Mouse (Mus musculus): ENCODE data around the gene Gse1. TPM values are rescaled to one million over a fixed set of nuclear protein-coding genes. Genes with fewer than 3 reads are reported as not detected.

Gene Gse1
- polyA plus RNA-seq, 1 experiment from 2014 or later, result 10.0 TPM

DNA sequence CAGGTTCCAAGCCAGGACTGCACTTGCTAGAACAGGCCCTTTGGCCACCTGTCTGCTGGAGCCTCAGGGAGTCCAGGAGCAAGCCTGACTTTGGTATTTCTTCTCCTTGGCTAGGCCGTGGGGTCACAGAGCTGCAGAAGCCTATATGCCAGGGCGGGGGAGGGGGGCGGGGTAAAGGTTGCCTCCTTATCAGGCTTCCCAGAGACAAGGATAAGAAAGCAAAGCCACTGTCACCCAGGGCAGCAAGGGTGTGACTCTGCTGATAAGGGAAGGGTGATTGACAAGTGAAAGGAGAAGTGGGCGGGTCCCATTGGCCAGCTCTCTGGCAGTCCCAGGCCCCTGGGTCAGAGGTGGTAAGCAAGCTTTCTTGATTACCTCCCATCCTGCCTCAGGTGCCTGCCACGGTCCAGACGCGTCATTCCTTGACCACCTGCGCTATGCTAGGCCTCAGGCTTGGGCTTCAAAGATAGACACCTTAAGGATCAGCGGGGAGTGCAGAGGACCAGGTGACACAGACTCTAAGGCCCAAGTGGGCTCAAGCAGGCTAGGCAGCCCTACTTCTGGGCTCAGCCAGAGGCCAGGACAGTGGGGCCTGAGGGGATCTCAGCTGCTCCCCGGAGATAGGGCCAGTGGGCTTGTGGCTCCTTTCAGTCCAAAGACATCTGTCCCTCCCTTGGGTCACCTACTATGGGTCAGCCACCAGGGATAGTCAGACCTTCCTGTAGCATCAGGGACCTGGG is 247.4 kb downstream of the Gse1 start:
- Histone ChIP-seq H3K4me2 (no peak overlapping the region), H3K36me3 (no peaks in the 10 kb centered on the region), H3K27ac (no peak overlapping the region), H3K9me3 (replicated peaks) (no peaks in the 10 kb centered on the region), H3K27me3 (0 out of 2 replicates have a peak, but pooled peaks cover 6% of the 10 kb centered on the region), H3K4me3 (replicated peaks) (no peak overlapping the region), H3K4me1 (peaks cover 55% of the 10 kb centered on the region), H3K9ac (no peak overlapping the region)
- 88% methylated on average over 10 of the region's 10 CpGs for WGBS
- peak; percentile 61 for ATAC-seq (replicated peaks; ENCODE audit: low FRiP score)

DNA sequence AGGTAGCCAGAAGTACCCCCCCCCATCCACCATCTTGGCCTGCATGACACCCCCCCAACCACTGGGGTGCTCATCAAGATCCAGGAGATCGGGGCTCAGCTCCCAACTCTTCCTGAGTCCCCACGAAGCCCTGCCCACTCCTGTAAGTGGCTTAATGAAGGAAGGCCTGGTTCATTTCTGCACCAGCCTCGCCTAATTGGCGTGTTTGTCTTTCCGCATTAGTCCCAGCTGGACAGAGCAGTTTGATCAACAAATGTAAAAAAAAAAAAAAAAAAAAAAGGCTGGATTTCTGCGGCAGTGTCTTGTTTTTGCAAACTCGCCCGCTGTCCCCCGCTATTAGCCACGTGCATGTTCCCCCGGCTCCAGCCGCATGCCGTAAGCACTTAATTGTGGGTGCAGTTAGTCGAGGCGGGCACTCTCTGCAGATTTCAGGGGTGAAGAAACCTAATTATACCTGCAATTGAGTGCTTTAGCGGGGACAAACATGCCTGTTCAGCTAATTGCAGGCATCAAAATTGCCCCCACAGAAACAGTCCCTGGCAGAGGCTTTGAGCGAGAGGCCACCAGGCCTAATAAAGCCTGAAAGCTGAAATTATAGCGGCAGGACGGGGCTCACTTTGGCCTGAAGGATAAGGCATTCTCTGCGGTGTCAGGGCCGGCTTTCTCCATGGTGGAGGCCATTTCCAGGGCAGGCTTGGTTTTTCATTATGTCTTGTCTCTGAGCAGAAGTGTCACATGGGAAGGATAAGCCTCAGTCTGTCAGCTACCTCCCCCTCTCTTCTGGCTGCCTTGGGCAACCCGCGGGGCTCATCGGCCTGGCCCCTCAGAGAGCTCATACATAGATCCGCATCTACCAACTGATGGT is 248.7 kb downstream of the Gse1 start:
- no peak for ATAC-seq (replicated peaks; ENCODE audit: low FRiP score)
- no peak overlapping the region for H3K27ac ChIP-seq

DNA sequence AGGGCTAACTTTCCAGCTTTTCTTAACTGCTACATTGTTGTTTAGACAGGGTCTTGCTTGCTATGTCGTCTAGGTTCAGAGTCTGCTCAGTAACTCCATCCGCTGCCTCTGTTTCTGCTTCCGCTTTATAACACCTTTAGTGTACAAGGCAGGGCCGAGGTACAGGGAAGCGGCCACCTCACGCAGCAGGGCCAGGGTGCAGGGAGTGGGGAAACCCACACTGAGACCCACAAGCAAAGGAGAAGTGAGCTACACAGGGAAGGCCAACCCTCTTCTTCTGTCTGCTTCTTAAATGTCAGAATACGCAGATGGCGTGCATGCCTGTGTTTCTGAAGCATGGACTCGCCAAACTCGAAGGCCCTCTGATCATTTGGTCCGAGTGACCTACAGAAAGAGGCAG is 250.5 kb downstream of the Gse1 start:
- no peak for ATAC-seq (replicated peaks; ENCODE audit: low FRiP score)
- Histone ChIP-seq H3K9me3 (replicated peaks) (no peaks in the 10 kb centered on the region), H3K4me2 (no peak overlapping the region), H3K9ac (no peak overlapping the region), H3K4me1 (peaks cover 49% of the 10 kb centered on the region), H3K36me3 (no peaks in the 10 kb centered on the region), H3K4me3 (replicated peaks) (no peak overlapping the region), H3K27me3 (peaks cover 11% of the 10 kb centered on the region; the same call in 1 of the 2 replicates), H3K27ac (no peak overlapping the region)
- WGBS, result 86% methylated on average over 11 of the region's 11 CpGs

More for the DNA sequence above, 248.7 kb downstream of the Gse1 start:
- Histone ChIP-seq H3K4me3 (replicated peaks) (no peak overlapping the region), H3K9me3 (replicated peaks) (no peaks in the 10 kb centered on the region), H3K36me3 (no peaks in the 10 kb centered on the region), H3K27me3 (0 out of 2 replicates have a peak, but pooled peaks cover 6% of the 10 kb centered on the region), H3K4me2 (no peak overlapping the region), H3K4me1 (peaks cover 52% of the 10 kb centered on the region), H3K9ac (no peak overlapping the region)
- WGBS, result 52% methylated on average over 25 of the region's 25 CpGs

DNA sequence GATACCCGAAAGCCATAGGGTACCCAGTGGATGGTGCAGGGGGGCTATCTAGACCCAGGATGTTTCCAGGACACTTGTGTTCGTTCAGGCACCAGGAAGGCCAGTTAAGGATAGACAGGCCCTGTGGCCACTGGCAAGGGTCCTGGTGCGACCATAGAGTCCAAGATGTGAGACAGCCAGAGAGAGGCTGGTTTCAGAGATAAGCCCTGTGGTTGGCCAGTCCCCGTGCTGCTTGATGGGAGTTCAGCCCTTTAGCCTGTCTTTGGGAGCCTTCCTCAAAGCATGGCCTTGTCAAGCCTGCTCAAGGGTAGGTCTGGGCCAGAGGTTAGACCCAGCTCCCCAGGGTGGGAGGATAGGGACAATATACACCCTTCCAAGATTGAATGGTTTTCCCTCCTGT is 251.4 kb downstream of the Gse1 start:
- H3K4me2 ChIP-seq, result no peak overlapping the region

DNA sequence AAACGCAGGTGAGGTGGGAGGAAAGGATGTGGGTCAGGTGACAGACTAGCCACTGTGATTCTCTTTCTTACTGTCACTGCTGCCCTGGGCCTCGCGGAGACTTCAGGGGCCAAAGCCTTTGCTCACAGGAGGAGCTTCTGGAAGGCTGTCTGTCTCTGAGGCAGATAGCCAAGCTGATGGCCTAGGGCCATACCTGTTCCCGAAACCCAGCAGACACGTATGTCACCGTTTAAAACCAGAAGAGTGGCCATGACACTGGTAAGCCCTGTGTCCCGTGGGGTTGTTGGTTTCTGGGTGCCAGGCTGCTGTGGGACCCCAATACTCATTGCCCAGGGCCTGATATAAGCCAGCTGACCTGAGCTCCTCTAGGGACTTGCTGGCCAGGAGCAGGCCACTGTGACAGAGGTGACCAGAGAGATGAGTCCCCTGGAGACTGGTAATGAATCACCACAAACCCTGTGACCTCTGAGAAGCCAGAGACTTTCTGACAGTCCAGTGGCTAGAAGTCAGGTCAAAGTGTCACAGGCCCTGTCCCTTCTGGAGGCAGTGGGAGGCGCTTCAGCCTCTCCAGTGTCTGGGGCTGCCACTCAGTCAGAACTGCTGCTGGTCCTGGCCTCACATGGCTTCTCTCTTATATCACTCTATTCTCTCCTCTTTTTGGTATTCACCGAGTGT is 253.9 kb downstream of the Gse1 start:
- peaks cover 51% of the 10 kb centered on the region for H3K4me1 ChIP-seq
- H3K27ac ChIP-seq, result no peak overlapping the region
- ATAC-seq (replicated peaks; ENCODE audit: low FRiP score), result no peak
- H3K9me3 ChIP-seq (replicated peaks), result no peaks in the 10 kb centered on the region
- H3K36me3 ChIP-seq, result no peaks in the 10 kb centered on the region
- peaks cover 20% of the 10 kb centered on the region for H3K27me3 ChIP-seq
- no peak overlapping the region for H3K9ac ChIP-seq
- no peak overlapping the region for H3K4me3 ChIP-seq (replicated peaks)
- no peak overlapping the region for H3K4me2 ChIP-seq
- 56% methylated on average over 9 of the region's 9 CpGs for WGBS

More for the DNA sequence above, 251.4 kb downstream of the Gse1 start:
- ATAC-seq (replicated peaks; ENCODE audit: low FRiP score), result no peak
- 90% methylated on average over 4 of the region's 4 CpGs for WGBS
- H3K4me3 ChIP-seq (replicated peaks), result no peak overlapping the region
- no peak overlapping the region for H3K9ac ChIP-seq
- no peak overlapping the region for H3K27ac ChIP-seq
- no peaks in the 10 kb centered on the region for H3K9me3 ChIP-seq (replicated peaks)
- H3K36me3 ChIP-seq, result no peaks in the 10 kb centered on the region
- H3K27me3 ChIP-seq, result peaks cover 20% of the 10 kb centered on the region
- H3K4me1 ChIP-seq, result peaks cover 49% of the 10 kb centered on the region

DNA sequence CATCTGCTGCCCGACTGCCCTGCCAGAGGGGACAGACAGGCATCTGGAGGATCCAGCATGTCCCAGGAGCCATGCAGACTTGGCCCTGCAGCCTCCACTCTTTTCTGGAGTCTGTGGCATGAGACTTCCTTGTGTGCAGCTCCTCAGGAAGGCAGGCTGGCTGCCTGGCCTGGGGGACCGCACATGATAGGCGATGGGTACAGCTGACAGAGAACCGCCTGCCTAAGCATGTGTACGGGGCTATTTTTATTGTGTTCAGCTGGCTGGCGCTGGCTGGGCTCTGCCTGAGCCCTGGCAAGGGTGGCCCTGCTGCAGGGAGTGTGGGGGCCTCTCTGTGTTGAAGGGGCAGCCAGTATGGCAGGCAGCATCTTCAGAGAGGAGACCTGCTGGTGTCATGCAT is 256.2 kb downstream of the Gse1 start:
- 47% methylated on average over 6 of the region's 6 CpGs for WGBS
- Histone ChIP-seq H3K4me3 (replicated peaks) (no peak overlapping the region), H3K27ac (0 out of 2 replicates have a peak overlapping the region, but pooled peaks have one; percentile 22), H3K4me2 (peak overlapping the region; percentile 9; the same call in 1 of the 2 replicates), H3K36me3 (no peaks in the 10 kb centered on the region), H3K27me3 (peaks cover 20% of the 10 kb centered on the region), H3K9ac (no peak overlapping the region), H3K4me1 (peaks cover 72% of the 10 kb centered on the region), H3K9me3 (replicated peaks) (no peaks in the 10 kb centered on the region)
- no peak for ATAC-seq (replicated peaks; ENCODE audit: low FRiP score)

DNA sequence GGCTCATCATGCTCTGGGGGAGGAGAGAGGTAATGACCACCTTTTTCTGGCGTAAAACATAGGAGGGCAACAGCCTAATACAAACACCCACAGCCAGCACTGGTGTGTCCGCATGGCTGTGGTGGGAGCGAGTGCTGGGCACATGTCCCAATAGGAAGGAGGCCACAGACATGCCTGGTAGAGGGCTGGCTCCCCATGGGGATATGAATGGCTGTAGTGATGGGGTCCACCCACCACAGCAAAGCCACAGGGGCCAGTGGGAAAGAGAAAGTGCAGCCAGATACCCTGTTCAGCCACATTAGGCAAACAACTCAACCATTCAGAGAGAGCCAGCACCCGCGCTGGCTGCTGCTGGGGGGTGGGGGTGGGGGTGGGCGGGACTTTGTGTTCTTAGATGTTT is 256.9 kb downstream of the Gse1 start:
- Histone ChIP-seq H3K4me3 (replicated peaks) (no peak overlapping the region), H3K9me3 (replicated peaks) (no peaks in the 10 kb centered on the region), H3K4me1 (peaks cover 79% of the 10 kb centered on the region), H3K27ac (0 out of 2 replicates have a peak overlapping the region, but pooled peaks have one; percentile 22), H3K27me3 (peaks cover 20% of the 10 kb centered on the region), H3K4me2 (peak overlapping the region; percentile 9; the same call in 1 of the 2 replicates), H3K9ac (no peak overlapping the region), H3K36me3 (no peaks in the 10 kb centered on the region)
- no peak for ATAC-seq (replicated peaks; ENCODE audit: low FRiP score)
- 39% methylated on average over 6 of the region's 6 CpGs for WGBS

DNA sequence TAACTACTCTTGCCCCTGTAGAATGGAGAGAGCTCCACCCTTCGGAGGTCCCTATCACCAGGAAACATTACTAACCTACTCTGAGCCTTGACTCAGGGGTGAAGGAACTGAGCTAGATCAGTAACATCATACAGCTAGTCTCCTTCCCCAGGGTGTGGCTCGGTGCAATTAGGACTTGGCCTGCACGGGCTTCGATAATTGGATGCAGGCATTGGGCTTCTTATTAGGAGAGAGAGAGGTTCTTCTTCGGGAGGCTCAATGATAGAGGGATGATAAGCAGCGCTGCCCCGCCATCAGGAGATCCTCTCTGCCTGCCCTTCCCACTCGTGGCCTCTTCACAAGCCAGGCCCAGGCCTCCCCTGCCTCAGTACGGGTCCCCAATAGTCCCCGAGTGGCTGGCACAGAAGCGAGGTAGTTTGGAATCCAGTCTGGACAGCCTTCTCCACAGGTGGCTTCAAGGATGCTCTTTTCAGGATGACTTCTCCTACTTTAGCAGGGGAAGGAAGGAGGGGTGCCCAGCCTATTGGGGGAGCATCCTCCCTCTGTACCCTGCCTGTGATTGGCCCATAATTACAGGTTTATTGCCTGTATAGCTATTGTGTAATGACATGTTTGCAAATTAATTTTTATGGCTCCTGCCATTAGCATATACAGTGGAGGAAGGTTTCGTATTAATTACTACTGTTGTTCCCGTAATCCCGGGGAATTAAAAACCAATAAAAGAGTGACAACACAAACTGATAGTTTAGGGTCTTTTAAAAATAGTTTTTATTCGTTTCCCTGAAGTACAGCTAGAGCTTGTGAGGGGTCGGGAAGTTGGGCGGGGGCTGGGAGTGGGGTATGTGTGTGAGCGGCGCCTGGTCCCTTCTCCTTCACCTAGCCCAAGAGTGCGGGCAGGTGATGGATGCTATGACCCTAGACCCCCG is 257.6 kb downstream of the Gse1 start:
- 23% methylated on average over 21 of the region's 21 CpGs for WGBS
- H3K4me2 ChIP-seq, result peak overlapping the region; percentile 95
- no peaks in the 10 kb centered on the region for H3K9me3 ChIP-seq (replicated peaks)
- peaks cover 85% of the 10 kb centered on the region for H3K4me1 ChIP-seq
- H3K4me3 ChIP-seq (replicated peaks), result peak overlapping the region; percentile 83
- H3K27ac ChIP-seq, result peak overlapping the region; percentile 95; the same call in 1 of the 2 replicates
- peaks cover 20% of the 10 kb centered on the region for H3K27me3 ChIP-seq
- no peak for ATAC-seq (replicated peaks; ENCODE audit: low FRiP score)
- H3K9ac ChIP-seq, result no peak overlapping the region
- no peaks in the 10 kb centered on the region for H3K36me3 ChIP-seq

DNA sequence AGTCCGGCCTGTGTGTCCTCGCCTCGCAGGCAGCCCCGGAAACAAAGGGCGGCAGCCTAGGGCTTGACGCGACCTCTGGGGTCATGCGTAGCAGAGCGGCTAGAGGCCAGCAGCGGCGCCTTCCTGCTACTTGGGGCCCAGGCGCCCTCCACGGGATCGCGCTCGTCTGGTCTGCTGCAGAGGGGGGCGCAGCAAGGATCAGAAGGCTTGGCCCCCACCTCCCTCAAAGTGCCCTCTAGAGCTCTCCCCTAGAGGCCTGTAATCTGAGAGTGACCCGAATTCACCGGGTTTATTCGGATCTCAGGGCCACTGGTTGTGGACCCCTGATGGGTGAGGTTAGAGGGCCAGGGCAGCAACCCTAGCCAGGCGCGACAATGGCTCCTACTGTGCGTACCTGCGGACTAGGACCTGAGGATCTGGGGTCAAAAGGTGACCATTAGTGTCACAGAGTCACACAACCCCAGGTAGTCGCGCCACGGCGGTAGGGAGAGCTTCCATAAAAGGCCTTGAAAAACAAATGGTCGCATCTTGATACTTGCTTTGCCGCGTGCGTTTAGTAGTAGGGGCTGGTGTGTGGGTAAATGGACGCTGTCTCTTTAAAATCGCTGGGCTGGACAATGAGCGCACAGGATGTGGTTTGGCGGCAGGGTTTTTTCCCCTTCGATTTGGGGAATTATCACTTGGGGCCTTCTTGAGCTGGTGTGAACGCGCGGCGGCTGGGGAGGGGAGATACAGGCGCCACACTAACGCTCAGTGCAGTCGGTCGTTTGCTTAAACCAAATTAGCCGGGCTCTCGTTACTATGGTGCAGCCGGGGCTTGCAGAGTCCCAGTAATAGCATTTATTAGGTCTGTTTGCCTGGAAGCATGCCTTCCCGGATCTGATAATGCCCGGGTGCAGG is 258.5 kb downstream of the Gse1 start:
- peaks cover 86% of the 10 kb centered on the region for H3K4me1 ChIP-seq
- H3K9ac ChIP-seq, result peak overlapping the region; percentile 80
- peak overlapping the region; percentile 83 for H3K4me3 ChIP-seq (replicated peaks)
- peaks cover 20% of the 10 kb centered on the region for H3K27me3 ChIP-seq
- H3K27ac ChIP-seq, result peak overlapping the region; percentile 95
- peak overlapping the region; percentile 95 for H3K4me2 ChIP-seq
- ATAC-seq (replicated peaks; ENCODE audit: low FRiP score), result peak; percentile 33
- H3K36me3 ChIP-seq, result no peaks in the 10 kb centered on the region
- WGBS, result 1% methylated on average over 48 of the region's 50 CpGs
- no peaks in the 10 kb centered on the region for H3K9me3 ChIP-seq (replicated peaks)

DNA sequence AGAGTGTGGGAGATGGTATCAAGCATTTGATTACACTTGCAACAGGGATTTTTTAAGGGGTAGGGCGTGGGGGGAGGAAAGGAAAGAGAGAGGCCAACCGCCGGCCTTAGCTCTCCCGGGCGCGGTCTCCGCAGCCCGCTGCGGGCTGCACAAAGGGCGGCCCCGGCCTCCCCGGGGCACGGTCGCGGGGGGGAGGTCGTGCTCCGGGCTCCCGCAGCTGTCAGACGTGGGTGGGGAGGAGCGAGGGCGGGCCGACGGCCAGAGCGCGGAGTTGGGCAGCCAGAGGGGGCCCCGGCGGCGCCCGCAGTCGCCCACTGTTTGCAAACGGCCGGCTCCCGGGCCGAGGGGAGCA is 259.1 kb downstream of the Gse1 start:
- ATAC-seq (replicated peaks; ENCODE audit: low FRiP score), result peak; percentile 44
- Histone ChIP-seq H3K27ac (peak overlapping the region; percentile 95), H3K4me1 (peaks cover 87% of the 10 kb centered on the region), H3K9ac (peak overlapping the region; percentile 80), H3K27me3 (peaks cover 20% of the 10 kb centered on the region), H3K36me3 (no peaks in the 10 kb centered on the region), H3K9me3 (replicated peaks) (no peaks in the 10 kb centered on the region), H3K4me2 (peak overlapping the region; percentile 95), H3K4me3 (replicated peaks) (peak overlapping the region; percentile 83)
- WGBS, result under 1% methylated on average over 32 of the region's 34 CpGs
